Mouse (Mus musculus) inflammation-experienced regulatory T-cells, adult 6 months (primary cell): Measurements from ENCODE around the gene Zfp280d. TPM values are rescaled to one million over a fixed set of nuclear protein-coding genes. Genes with fewer than 3 reads are reported as not detected.
A peak's percentile ranks its signal among the peaks of the same experiment; 100 is the strongest.

ENCODE experiments used
- ATAC-seq: one replicate; pipeline ENCODE4 v1.8.0; 2017
- polyA plus RNA-seq, 3 experiments: library from polyadenylated mRNA; unstranded; fragments of 100-300 nt; shearing (Covaris generic); gene quantifications; one replicate each; pipeline ENCODE4 v1.2.1; 2017

Zfp280d gene
- 10 to 100 TPM; 41.7 to 68.9 (median 54.7) TPM for polyA plus RNA-seq

DNA sequence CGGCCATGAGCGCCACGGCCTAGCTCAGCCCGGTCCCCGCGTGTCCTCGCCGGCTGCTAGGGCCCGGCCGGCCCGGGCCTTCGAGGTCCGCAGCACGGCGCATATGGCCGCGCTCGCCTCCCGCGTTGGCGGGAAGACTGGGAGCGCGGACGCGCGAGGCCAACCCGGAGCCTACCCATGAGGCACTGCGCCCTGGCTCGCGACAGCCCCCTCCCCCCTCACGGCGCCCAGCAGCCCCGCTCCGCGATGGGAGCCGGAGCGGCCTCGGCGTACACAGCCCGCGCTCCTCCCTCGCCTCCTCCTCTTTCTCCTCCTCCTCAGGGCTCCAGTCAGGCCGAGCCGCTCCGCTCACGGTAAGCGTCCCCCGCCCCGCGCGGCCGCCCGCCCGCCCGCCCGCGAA lies at the start of gene Zfp280d:
TSS of gene Zfp280d (plus strand) at position 184 of the 400 bp plus-strand sequence.
- ATAC-seq = peak; percentile 96

DNA sequence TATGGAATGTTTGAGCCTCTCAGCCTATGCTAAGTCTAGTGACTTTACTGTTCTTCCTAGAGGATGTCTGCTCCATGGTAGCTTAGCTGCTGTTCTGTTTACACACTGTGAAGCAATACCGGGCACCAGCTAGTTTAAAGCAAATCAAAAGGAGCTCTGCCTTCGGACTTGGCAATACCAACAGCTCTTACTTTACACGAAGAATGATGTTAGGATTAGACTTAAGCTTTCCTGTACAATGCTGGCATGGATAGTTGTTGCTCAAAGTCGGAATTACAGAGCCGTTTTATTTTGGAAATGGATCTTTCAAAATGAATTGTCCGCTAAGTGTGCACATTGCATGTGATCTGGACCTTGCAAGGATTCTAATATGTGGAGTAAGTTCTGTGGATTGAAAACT lies 48.1 kb upstream of the Zfp280d start:
- no peak for ATAC-seq

DNA sequence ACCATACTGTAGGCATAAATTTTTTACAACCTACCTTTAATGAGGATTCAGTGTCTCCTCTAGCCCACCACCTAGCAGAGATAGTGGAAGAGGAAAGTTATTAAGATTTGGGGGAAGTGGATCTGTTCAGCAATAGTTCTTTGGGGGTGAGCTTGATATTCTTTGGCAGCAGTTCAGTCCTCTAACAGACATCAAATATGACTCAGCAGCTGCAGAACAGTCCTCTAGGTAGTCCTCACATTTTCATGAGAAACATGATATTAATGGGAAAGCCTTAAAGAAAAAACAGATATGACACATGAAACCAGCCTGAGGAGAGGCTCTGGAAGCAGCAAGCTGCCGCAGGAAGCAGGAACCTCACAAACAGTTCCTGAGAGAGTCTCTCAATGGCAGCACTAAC lies 22.0 kb upstream of the Zfp280d start:
- ATAC-seq = no peak

DNA sequence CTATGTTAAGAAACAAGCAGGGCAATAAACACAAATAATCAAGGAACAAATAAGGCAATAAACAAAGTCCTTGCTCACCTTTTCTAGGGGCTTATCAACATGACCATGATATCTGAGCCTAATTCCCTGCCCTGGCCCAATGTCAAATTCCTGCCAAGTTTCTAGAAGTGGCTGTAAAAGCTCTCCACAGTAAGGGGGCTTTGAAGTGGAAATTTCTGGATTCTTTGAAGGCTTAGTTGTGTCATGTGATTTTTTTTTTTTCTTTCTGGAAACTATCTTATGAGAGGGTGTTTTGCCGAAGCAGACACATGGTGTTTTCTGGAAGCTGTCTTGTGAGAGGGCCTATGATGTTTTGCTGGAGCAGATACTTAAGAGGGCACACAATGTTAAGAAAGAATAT lies 19.4 kb upstream of the Zfp280d start:
- ATAC-seq = no peak

DNA sequence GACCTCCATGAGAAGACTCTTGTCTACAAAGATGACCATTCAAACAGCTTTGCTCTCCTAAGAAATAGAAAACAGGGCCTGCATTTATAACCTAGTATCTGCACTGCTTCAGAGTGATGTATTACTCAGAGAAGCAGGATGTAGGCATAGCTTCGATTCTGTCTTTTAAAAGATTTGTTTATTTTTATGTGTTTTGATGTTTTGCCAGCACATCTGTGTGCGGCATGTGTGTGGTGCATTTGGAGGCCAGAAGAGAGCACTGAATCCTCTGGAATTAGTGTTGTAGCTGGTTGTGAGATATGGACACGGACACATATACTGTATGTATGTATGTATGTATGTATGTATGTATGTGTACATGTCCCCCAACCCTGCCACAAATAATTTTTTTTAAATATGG lies 18.0 kb upstream of the Zfp280d start:
- ATAC-seq = no peak

DNA sequence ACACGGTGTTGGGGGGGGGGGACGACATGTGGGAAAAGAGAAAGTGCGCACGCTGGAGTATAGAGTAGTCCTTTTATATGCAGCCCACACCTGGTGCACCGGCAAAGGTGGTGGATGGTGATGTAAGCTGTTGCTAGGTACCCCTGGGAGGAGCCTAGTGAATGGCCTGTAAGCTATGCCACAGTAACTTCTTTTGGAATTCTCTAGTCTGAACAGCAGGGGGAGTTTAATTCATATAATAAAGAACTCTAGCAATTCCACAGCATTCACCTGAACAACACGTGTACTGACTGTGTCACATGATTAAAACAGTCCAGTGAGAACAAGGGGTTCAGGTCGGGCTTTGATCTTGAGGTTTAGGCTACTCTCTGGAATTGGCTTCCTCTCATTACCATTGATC lies 14.3 kb upstream of the Zfp280d start:
- ATAC-seq = peak; percentile 88

DNA sequence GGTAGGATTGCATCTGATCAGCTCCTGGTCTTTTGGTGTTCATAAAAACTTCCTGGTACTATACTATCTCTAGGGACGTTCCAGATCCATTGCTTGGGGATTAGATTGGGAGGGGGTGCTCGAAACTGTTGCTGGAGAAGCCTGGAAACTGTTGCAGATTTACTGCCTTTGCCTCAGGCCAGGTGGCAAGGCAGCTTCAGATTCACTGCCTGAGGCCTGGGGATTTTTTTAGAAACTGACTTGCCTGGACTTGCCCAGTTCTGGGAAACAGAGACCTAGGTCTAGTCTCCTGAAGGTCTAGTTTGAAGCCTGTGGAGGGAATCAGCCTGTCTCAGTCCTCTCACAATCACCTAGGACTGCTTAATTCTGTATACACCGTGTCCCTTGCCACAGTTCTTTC lies 9.8 kb upstream of the Zfp280d start:
- ATAC-seq = no peak

DNA sequence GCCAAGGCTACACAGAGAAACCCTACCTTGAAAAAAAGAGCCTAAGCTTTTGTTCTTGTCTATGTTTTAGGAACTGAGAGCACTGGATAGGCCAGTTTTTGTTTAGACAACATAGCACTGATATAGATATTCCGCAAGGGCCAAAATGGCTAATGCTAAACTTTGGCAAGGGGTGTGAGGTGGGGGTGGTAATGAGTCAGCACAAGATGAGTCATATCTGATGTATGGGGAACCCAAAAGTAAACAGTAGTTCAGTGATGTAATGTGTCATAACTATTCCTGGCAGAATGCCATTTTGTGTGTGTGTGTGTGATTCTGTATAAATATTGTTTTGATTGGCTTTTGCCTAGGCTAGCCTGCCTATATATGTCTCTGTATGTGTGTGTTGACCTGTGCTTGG lies 4.5 kb upstream of the Zfp280d start:
- ATAC-seq = no peak

DNA sequence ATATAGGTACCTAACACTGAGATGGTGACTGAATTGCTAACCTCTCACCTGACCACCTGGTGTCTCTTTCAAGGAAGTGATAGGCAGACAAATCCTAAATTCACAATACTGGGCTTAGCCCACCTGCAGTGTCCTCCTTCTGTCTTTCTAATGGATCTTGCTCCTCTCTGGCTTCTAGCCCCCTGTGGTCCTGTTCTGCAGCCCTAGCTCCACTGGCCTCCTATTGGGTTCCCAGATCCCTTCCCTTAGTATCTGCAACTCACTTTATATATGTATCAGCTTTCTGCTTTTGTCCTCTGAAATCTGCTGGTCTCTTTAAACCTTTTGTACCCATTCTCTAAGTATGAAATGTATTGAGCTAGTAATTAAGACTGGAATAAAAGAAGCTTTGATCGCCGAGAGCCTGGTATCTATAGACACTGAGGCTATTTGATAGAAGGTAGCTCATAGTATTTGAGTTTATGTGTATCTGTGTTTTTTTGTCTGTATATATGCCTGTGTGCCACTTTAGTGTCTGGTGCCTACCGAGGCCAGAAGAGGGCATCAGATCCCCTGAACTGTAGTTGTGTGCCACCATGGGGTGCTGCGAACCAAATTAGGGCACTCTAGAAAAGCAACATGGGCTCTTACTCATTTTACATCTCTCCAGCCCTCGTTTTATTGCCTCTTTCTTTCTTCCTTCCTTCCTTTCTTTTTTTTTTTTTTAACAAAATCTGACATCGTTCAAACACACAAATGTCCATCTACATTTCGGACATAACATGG lies 832 bp upstream of the Zfp280d start:
- ATAC-seq = no peak

DNA sequence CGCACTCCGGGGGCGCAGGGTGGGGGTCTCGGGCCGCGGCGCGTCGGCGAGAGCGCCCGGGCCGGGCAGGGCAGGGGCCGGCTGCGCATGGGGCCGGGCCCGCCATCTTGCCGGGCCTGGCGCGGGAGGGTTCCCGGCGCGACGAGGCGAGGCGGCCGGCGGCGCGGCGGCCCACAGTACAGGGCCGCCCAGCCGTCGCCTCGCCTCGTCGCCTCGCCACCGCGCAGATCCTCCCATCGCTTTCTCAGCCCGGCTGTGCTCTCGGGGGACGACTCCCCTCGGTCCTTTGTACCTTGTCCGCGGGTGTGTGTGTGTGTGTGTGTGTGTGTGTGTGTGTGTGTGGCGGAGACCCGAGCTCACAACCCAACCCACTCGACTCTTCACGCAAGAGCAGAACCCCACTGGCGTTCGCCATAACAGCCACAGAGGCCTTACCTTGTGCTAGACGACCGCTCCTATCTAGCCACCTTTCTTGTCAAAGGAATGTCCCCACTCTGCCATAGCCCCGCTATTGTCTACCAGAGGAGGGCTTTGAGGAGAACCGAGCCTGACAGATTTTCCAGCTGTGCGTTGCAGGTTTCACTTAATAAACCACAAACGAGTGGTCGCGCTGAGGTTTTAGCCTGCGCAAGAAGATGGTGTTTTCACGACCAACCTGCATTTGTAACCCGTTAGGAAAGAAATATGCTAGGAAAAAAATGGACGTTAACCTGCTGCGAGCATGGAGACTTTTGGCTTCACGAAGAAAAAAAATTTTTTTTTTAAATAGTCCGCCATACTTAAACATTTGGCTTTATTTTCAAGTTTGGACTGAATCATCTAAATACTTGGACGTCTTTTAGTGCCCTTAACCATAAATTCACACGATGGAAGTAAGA lies 680 bp downstream of the Zfp280d start:
- peak; percentile 41 for ATAC-seq

DNA sequence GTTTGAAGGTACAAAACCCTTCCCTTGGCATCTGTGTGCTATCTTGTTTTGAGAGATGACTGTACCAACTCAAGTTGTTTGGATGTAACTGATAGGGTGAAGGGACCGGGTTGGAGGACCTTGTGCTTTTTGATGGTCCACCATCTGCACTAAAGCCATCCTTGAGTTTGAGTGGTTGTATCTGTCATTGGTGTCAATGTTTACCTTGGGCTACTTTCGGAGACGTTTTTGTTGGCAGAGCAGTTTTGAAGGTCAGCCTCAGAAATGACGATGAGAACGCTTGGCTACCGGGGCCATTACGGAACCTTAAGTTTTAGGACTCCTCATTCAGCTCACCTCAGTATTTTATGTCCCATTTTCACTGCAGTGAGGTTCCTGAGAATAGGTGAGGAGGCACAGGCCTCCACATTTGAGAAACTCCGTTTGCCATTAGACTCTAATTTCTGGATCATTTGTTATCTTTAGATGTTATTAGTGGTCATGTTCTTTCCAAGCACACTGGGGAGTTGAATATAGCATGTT lies 1.4 kb downstream of the Zfp280d start:
- no peak for ATAC-seq

DNA sequence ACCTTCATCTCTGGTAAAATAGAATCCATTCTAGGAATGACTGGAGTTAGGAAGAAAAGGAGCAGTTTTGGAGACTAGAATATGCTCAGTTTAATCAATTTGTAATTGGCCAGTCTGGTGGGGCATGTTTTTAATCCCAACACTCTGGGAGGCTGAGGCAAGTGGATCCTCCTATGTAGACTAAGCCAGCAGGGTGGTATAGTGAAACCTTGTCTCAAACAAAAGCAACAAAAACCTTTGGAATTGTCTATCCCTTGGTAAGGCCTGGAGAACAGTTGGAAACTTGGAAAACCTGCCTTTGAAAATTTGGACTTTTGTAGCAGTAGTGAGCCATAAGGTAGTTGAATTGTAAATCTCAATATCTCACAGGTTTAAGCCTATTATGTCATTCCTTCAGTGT lies 2.3 kb downstream of the Zfp280d start:
- ATAC-seq = no peak

DNA sequence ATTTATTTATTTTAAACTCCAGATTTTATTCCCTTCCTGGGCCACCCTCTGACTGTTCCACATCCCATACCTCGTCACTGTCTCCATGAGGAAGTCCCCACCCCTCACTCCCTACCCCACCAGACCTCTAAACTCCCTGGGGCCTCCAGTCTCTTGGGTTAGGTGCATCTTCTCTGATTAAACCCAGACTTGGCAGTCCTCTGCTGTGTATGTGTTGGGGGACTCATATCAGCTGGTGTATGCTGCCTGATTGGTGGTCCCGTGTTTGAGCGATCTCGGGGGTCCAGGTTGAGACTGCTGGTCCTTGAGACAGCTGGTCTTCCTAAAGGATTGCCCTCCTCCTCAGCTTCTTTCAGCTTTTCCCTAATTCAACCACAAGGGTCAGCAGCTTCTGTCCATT lies 5.3 kb downstream of the Zfp280d start:
- ATAC-seq = no peak

DNA sequence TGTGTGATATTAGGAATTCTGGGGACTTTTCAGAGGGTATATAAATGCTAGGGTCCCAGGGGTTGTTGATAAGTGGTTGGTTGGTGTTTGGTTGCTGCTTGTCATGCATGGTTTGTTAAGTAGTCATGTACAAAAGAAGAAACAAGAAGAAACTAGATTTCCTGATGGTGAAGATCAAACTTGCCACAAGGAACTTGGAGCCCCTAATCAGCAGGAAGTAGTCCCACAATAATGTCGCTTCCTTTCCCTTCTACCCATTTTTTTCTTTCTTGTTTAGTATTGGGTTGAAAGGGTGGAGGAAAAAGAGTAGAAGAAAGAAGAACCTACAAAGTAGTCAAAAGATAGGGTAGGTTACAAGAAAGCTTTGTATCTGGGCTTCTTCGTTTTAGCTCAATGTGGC lies 13.0 kb downstream of the Zfp280d start:
- ATAC-seq = no peak

DNA sequence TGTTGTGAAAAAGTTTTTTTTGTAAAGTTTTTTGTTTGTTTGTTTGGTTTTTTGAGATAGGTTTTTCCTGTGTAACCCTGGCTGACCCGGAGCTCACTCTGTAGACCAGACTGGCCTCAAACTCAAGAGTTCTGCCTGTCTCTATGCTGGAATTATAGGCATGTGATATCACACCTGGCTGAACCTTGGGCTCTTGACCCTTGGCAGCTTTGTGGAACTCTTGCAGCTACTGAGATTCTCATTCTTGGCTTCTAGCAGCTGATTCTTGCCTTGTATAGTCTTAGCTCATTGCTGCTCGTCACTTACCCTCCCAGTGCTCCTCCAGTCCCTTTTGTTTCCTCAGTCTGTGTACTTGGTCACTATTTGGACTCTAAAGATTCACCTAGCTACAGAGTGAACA lies 13.6 kb downstream of the Zfp280d start:
- no peak for ATAC-seq

DNA sequence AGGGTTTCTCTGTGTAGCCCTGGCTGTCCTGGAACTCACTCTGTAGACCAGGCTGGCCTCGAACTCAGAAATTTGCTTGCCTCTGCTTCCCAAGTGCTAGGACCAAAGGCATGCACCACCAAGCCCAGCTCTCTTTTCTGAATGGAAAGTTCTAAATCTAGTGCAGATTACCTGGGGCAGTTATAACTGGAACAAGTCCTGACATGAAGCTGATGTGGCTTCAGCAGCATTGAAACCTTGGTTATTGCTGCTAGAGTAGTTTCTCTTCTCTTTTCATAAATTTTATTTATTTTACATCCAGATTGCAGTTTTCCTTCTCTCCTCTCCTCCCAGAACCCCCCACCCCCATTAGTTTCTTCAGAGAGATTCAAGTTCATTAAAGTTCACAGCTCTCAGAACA lies 14.4 kb downstream of the Zfp280d start:
- ATAC-seq = no peak

DNA sequence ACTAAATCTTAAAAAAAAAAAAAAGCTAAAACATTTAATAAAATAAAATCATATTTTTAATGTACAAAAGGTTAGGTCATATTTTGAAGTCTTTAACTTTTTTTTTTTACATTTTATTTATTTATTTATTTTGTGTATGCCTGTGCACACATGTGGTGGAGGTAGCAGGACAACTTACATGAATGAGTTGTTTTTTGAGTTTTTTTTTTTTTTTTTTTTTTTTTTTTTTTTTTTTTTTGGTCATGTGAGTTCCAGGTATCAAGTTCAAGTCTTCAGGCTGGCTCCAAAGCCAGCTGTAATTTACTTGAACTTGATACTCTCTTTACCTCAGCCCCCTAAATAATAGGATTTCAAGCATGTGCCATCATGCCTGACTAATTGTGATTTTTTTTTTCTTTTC lies 19.4 kb downstream of the Zfp280d start:
- ATAC-seq = no peak

DNA sequence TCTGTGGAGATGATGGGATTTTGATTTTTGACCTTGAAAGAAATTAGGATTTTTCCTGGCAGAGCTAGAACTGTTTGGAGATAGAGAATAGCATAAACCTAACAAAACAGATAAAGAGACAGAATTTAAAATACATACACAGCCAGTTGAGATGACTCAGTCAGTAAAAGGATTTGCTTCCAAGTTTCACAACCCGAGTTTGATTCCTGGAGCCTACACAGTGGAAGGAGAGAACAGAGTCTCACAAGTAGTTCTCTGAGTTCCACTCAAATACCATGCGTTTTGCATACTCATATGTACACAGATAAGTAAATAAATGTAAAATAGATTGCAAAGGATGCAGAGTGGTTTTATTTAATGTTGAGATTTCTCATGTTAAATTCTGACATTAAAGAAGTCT lies 35.1 kb downstream of the Zfp280d start:
- no peak for ATAC-seq

DNA sequence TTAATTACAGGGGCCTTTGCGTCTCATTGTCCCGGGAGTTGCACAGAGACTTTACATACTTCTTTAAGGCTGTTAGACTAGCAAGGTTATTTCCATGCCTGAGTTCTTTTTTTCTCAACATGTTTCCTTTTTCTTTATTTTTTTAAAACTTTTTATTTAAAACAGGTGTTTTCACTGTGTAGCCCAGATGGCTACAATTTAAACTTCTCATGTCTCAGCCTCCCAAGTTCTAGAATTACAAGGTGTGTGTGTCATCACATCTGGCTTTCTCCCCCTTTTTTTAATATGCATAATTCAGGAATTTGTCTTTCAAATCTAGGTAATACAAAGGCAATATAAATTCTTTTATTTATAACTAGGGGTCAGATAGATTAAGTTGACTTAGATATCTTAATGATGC lies 58.6 kb downstream of the Zfp280d start:
- ATAC-seq = no peak

DNA sequence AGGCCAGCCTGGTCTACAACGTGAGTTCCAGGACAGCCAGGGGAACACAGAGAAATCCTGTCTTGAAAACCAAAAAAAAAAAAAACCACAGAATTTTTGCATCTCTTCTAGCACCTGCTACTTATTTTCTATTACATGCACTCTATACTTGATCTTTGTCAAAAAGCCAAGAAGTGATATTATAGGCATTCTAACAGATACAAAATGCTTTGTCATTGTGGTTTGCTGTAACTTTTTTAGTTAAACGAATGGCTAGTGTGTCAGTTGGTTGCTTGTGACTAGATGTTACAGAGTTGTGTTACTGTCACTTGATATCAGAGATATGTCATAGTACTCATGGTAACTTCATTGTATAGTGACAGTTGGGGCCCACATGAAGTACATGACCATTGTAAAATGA lies 61.4 kb downstream of the Zfp280d start:
- no peak for ATAC-seq

DNA sequence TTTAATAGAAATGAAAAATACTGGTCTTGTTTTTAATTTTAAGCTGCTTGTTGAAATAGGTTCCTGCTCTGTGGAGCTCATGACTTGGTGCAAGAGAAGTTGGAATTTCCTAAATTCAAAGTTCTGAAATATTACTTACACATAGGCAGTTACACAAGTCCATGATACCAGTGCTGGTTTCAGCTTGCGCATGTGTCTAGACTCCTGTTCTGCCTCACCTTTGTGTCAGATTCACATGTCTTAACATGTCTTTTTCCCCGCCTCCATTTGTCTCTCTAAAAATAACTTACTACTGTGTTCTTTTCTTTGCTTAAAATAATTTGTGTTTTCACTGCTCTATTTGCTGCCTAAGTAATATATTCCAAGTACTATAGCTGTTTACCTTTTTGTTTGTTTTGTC lies 64.5 kb downstream of the Zfp280d start:
- ATAC-seq = no peak

DNA sequence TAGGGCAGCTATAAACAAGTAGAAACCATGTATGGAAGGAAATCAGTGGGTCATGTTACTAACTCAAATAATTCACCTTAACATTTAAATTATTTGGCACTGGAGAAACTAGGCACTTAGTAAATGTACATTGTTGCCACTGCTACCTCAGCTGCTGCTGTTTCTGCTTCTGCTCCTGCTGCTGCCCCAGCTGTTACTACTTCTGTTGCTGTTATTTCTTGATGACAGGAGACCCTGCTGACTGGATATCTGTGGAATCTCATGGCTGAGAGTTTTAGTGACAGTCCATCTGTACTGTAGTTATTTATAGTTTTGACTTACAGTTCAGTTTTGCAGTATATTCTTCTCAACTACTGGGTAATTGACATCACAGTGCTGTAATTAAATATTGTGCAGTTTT lies 69.2 kb downstream of the Zfp280d start:
- ATAC-seq = no peak

DNA sequence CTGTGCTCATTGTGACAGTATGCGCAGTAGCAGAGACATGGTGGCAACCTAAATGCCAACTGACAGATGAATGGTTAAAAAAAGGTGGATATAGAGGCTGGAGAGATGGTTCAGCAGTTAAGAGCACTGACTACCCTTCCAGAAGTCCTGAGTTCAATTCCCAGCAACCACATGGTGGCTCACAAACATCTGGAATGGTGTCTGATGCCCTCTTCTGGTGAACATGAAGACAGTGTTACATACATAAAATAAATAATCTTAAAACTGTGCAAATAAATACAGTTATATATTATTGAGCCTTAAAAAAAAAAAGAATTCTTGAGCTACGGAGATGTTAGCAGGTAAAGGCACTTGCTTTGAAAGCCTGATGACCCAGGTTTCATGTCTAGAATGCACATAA lies 97.7 kb downstream of the Zfp280d start:
- ATAC-seq = no peak

DNA sequence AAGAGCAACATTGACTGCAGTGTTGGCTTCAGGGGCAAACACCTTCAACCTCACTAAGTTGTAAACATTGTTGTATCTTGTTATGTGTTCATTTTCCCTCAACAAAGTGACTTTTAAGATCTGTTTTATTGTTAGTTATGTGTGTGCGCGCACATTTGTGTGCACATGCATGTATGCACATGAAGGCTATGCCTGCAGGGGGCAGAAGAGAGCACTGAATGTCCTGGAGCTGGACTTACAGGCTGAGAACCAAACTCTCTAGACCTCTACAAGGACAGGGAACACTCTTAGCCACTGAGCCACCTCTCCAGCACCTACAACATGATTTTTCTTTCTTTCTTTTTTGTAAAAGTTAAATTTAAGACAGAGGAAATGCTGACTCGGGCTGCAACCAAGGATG lies 99.4 kb downstream of the Zfp280d start:
- no peak for ATAC-seq
